Mouse (Mus musculus) kidney, adult 10 weeks (tissue): ENCODE data around the gene Gpr153. TPM values are rescaled to one million over a fixed set of nuclear protein-coding genes. Genes with fewer than 3 reads are reported as not detected.

ENCODE experiments used
- polyA plus RNA-seq: library from polyadenylated mRNA; stranded (reverse); fragments of 350-450 nt; fragmentation: Illumina TruSeq; extraction: RNeasy Lipid Tissue Mini Kit (QIAGEN cat#74804); gene quantifications from one replicate; pipeline ENCODE4 v1.2.3, GENCODE M21; 2014; ENCODE audit warnings: low read depth, low replicate concordance

Gene Gpr153
- 0.73 TPM for polyA plus RNA-seq

DNA sequence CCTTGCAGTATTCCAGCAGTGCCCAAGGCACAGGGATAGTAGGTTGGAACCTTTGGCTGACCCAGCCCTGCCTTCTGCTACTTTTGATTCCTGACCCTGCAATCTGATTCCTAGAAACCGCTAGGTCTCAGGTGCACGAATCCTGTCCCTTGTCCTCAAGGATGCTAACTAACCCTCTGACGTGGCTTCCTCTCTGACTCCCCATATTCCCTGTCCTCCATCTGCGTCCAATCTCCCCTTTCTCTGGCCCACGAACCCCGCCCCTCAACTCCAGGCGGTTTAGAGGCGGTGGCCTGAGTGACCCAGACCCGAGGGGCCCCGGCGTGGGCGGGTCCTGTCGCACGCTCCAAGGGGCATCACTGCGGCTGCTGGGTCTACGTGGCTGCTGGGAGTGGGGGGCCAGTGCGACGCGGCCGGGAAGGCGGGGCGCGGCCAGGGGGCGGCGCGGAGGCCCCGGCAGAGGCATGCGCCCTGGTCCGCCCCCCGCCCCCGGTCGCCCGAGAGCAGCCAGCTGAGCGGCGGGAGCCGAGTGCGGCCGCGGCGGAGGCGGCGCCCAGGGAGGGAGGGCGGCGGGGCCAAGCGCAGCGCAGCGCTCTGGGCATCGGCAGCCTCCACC is at the start of gene Gpr153:
TSS of gene Gpr153 (plus strand) at position 612 of the 616 bp plus-strand sequence.

DNA sequence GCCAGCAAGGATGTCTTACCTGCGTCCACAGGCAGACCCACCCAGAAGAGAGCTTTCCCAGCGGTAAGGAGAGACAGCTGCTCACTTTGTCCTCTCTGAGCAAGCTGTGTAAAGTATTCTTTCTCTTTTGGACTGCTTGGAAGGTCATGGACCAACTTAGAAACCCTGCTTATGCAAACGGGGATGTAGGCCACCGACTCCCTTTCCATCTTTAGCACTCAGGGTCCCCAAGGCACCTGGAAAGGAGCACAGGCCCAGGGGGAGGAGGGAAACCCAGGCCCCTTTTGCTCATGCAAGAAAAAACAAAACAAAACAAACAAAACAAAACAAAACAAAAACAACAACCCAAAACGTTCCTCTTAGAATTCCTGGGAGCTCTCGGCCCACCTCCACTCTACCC is 17.5 kb downstream of the Gpr153 start, which contains the start of gene Hes3:
TSS of gene Hes3 (minus strand) at position 101 of the 400 bp plus-strand sequence.

DNA sequence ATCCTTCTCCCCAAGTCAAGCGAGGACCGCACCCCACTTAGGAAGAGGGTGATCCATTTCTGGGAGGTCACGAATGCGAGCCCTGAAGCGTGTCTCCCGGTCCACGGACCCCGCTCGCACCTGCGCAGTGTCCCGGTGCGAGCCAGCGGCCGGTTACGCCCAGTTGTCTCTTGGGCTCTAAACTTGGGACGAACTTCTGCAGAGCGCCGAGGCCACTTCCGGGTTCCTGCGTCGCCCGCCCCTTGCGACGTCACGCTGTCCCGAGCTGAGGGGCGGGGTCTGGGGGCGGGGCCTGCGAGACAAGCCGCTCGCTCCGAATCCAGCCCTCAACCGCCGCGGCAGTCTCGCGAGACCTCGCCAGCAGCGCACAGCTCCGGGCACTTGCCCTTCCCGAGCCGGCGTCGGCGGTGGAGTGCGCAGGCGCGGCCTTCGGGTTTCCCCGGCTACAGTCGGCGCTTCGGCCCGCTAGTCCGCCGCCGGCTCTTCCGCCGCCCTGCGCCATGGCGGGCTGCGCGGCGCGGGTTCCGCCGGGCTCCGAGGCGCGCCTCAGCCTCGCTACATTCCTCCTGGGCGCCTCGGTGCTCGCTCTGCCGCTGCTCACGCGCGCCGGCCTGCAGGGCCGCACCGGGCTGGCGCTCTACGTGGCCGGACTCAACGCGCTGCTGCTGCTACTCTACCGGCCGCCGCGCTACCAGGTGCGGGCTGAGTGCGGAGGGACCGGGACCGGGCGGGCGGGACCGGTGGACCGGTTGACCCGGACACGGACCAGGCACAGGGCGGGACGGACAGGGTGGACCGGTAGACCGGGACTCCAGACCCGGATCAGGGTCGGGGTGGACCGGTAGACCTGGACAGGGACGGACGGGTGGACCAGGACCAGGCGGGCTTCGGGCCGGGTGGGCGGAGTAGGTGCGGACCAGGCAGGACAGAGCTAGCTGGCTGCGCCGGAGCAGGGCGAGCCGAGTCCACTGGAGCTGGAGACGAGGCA is 23.1 kb downstream of the Gpr153 start, which contains the start of gene Icmt:
TSS of gene Icmt (plus strand) at position 354 of the 988 bp plus-strand sequence.

DNA sequence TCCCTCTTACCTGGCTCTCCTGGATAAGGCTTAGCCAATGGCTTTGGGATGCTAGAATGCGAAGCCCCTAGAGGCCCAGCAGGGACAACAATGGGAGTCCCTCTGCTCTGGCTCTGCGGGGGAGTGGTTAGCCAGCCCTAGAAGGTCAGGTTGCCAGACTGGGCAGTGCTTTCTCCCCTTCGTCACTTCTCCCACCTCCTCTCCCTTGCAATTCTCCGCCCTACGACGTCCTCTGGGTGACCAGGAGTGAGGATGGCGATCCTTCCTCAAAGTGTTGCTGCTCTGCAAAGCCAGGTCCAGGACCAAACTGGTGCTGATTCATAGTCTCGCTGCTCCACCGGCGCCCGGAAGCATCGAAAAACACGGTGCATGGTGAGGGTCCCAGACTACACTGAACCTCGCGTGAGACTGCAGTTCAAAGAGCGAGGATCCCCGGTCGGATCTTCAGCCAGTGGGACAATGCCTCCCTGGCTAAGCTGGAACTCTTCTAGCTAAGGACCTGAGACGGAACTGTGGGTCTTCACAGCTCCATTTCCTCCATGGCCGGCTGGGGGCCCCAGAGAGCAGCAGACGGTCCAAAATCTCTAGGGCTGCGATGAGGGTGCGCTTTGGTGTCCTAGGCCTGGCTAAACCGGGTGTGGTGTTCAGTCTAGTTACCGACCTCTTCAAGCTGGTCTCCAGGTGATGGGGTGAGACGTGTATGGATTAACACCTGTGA is 44.6 kb downstream of the Gpr153 start, which contains the start of gene Rnf207:
TSS of gene Rnf207 (minus strand) at position 477 of the 718 bp plus-strand sequence.

DNA sequence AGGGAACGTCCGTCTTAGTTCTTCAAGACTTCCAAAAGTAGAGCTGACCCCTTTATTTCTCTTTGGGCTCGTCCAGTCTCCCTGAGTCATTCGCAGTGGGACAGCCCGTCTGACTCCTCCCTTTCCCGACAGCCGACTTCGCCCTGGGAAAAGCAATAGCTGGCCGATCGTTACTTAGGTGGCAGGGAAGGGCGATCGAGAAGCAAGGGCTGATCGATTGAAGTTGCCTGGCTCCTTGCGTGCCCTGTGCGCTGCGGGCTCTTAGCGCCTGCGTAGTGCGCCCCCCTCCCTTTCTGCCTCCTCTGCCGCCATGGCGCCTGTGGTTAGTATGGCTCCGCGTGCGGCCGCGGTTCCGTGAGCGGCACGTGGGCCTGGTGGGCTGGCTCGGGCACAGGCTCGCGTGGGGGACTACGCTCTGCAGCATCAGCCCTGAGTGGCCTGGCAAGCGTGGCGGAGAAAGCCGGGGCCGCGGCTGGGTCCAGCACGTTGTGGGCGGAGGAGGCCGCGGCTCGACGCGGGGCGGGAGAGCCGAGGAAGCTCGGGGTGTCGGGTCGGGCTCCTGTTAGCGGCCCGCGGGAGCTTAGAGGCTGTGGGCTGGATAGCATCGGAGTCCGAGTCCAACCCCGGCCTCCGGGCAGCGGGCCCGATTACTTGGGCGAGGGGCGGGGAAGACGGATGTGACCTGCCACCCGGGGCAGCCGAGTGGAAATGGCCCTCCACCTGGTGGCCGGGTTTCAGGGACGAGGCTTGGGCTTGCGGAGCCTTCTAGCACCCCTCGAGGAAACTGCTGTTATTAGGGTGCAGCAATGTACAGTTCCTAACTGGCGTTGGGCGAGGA is 51.8 kb downstream of the Gpr153 start, which contains the start of gene Rpl22:
TSS of gene Rpl22 (plus strand) at position 169 of the 838 bp plus-strand sequence.

Other genes with a start within 250 kb of the Gpr153 start
- 1.4 TPM for gene Zbtb48, start 246.6 kb upstream of the Gpr153 start, polyA plus RNA-seq
- not detected for gene Tas1r1, start 235.7 kb upstream of the Gpr153 start, polyA plus RNA-seq
- 10.8 TPM for gene Nol9, start 234.9 kb upstream of the Gpr153 start, polyA plus RNA-seq
- gene Plekhg5, start 201.7 kb upstream of the Gpr153 start, polyA plus RNA-seq: 0.20 TPM
- gene Tnfrsf25, start 158.3 kb upstream of the Gpr153 start, polyA plus RNA-seq: not detected
- gene Espn, start 121.9 kb upstream of the Gpr153 start, polyA plus RNA-seq: 1.5 TPM
- 0.24 TPM for gene Hes2, start 115.4 kb upstream of the Gpr153 start, polyA plus RNA-seq
- 2.3 TPM for gene Acot7, start 96.1 kb upstream of the Gpr153 start, polyA plus RNA-seq
- gene Hes3, start 17.4 kb downstream of the Gpr153 start, polyA plus RNA-seq: not detected
- 10.5 TPM for gene Icmt, start 23.0 kb downstream of the Gpr153 start, polyA plus RNA-seq
- not detected for gene Rnf207, start 44.8 kb downstream of the Gpr153 start, polyA plus RNA-seq
- 253 TPM for gene Rpl22, start 51.5 kb downstream of the Gpr153 start, polyA plus RNA-seq
- not detected for gene Chd5, start 64.4 kb downstream of the Gpr153 start, polyA plus RNA-seq
- gene Nphp4, start 202.5 kb downstream of the Gpr153 start, polyA plus RNA-seq: not detected
- 0.20 TPM for gene Kcnab2, start 203.6 kb downstream of the Gpr153 start, polyA plus RNA-seq